Mouse (Mus musculus) left cerebral cortex, adult 9 months (tissue): ENCODE measurements at regions not wholly inside any gene's neighbourhood (a gene's known extent, or its start where the extent isn't known, plus 50 kb on each side); places are given as distances from the start of the nearest gene placed in this dataset.
A peak's percentile ranks its signal among the peaks of the same experiment; 100 is the strongest.
"Not testable (repeated sequence)": the region's sequence is repeated elsewhere in the genome, so short reads cannot be mapped to it uniquely, and the experiment has no call there.

ENCODE experiments used
- DNase-seq, 2 experiments: peaks; one replicate each; pipeline ENCODE4 v3.0.0; 2022; ENCODE audit warnings: low spot score in 2 of 2

- no peak for DNase-seq
These were observed 50.9 kb upstream of the Hivep1 start for GRCm38 (mm10) chr13:42000966-42001365.

GRCm38 (mm10) chr13:41997883-41998282 is 53.9 kb upstream of the Hivep1 start:
- DNase-seq: no peak

GRCm38 (mm10) chr13:41994126-41994525 is 57.7 kb upstream of the Hivep1 start:
- DNase-seq: no peak

GRCm38 (mm10) chr13:41975918-41976317 is 75.9 kb upstream of the Hivep1 start:
- DNase-seq: no peak

DNA sequence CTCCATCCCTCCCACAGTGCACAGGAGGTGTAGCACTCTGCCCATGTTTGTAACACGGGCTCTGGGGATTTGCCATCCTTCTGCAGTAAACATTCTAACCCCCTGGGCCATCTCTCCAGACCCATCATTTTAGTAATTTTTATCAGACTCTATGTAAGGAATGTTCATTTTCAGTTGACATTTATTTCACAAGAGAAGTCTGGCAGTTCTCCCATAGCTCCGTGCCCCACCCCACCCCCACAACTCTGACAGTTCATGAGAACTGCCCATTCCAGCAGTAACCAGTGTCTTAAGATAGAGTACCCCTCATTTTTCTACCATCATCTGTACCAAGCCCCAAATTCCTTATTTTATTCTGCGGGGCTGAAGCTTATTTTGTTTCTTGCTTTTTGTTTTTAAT is 88.9 kb upstream of the Hivep1 start:
- DNase-seq: no peak

DNA sequence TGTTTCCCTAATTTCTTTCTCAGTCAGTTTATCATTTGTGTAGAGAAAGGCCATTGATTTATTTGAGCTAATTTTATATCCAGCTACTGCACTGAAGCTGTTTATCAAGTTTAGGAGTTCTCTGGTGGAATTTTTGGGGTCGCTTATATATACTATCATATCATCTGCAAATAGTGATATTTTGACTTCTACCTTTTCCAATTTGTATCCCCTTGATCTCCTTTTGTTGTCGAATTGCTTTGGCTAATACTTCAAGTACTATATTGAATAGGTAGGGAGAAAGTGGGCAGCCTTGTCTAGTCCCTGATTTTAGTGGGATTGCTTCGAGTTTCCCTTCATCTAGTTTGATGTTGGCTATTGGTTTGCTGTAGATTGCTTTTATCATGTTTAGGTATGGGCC is 90.9 kb upstream of the Hivep1 start:
- not testable (repeated sequence) for DNase-seq

DNA sequence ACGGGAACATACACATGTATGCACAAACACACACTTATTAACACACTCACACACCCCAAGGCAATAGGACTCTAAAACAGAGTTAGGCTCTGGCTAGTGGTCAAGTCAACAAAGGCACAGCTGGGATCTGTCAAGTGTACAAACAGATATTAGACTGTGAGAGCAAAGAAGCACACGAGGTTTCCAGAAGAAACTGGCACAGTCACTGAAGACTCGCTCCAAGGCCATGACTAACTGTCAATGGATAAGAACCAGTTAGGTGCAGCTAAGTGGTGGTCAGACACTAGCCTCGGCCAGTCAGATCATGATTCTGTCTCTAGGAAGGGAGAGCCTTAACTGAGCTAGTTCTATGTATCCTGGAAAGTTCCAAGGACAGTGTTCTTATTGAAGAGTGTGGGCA is 93.9 kb upstream of the Hivep1 start:
- DNase-seq: no peak

DNA sequence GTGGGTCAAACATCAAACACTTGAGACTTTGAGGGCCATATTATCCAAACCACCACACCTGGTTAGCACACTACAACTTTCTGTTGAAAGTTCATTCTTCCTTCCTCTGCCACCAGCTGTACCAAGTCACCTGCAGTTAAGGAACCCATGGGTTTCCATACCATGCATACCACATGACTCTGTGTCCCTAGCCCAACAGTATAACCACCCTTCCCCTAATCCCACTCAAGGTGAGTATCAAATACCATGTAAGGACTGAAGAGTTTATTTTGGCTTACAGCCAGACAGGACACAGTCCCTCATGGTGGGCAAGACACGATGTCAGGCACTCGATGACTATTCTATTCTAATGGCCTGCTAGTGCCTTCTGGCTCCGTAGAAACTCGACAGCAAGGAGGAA is 95.9 kb upstream of the Hivep1 start:
- DNase-seq: no peak

DNA sequence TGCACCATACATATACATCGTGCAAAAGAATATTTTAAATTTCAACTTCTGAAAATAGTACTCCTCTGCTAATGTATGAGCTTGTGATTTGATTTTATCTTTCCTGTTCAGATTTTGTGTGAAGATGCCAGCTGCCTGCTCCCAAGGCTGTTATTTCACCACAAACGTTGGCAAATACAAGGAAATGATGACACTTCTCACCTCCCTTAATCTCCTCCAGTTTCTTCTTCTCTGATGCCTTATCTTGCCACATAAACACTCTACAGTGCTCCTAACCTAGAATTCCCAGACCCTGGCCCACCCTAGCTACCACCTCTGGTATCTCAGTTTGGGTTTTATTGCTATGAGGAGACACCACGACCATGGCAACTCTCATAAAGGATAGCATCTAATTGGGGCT is 96.6 kb upstream of the Hivep1 start:
- DNase-seq: no peak

- DNase-seq: no peak
These were observed 99.4 kb upstream of the Hivep1 start for GRCm38 (mm10) chr13:41952453-41952852.

DNA sequence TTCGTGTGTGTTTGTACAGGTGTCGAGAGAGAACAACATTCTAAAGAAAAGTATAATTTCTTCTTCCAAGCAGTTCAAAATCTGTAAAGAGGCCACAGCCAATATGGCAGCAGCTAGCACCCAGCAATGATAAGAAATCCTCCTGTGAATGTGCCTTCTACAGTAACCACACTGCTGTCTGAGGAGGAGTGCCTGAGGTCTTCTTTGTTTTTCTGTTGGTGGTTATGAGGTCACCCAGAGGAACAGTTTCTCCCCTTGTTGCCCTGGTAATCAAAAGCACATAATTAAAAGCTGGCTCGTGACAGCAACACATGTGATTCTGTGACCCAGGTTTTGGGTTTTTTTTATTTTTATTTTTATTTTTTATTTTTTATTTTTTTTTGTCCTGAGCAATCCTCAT is 100.8 kb upstream of the Adtrp start:
- DNase-seq: no peak

GRCm38 (mm10) chr13:41932313-41933100 is 85.0 kb upstream of the Adtrp start:
- DNase-seq: peak; percentile 6 to 16

- DNase-seq: no peak
These were observed 82.3 kb upstream of the Adtrp start for GRCm38 (mm10) chr13:41929768-41930167.

GRCm38 (mm10) chr13:41925851-41926250 is 78.4 kb upstream of the Adtrp start:
- not testable (repeated sequence) for DNase-seq

- no peak for DNase-seq
These were observed 77.7 kb upstream of the Adtrp start for GRCm38 (mm10) chr13:41925211-41925610.

GRCm38 (mm10) chr13:41921178-41921577 is 73.7 kb upstream of the Adtrp start:
- no peak for DNase-seq

DNA sequence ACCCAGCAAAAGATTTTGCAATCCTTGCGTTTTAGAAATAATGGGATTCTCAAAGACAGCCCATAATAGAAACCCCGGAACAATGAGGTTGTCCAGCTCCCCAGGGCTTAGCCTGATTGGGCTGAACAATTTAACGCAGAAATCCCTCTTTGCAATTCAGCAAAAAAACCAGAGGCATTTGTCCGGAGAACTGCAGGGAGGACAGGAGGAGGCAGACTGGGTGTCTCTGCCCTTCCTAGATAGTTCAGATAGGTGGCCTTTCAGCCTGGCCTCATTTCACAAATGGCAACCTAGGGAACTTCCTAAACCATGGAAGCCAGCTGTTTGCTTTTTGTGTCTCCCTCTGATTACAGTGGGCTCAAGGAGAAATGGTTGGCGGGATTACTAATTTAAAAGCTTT is 71.0 kb upstream of the Adtrp start:
- no peak for DNase-seq

- DNase-seq: not testable (repeated sequence)
These were observed 68.3 kb upstream of the Adtrp start for GRCm38 (mm10) chr13:41915816-41916215.

GRCm38 (mm10) chr13:41910736-41911135 is 63.3 kb upstream of the Adtrp start:
- DNase-seq: no peak

DNA sequence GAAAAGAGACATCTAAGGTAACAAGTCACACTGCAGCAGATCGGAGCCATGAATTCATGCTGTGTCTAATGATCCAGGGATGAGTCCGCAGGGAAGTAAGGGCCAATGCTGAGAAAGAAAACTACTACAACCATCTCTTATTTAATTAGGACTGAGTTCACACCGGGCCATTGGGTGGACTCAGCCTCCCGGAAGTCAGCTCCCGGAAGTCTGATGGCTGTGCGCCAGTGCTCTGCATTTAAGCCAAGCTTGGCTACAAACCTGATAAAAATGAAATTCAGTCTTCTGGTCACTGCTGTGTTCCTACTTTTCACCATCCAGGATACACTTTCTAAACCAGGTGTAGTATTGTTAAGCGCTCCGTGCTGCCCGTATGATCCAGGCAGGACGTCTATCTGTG is 62.8 kb upstream of the Adtrp start:
- no peak for DNase-seq

GRCm38 (mm10) chr13:41907027-41907426 is 59.5 kb upstream of the Adtrp start:
- DNase-seq: no peak

GRCm38 (mm10) chr13:41903286-41903685 is 55.8 kb upstream of the Adtrp start:
- peak; percentile 22 to 42 for DNase-seq

DNA sequence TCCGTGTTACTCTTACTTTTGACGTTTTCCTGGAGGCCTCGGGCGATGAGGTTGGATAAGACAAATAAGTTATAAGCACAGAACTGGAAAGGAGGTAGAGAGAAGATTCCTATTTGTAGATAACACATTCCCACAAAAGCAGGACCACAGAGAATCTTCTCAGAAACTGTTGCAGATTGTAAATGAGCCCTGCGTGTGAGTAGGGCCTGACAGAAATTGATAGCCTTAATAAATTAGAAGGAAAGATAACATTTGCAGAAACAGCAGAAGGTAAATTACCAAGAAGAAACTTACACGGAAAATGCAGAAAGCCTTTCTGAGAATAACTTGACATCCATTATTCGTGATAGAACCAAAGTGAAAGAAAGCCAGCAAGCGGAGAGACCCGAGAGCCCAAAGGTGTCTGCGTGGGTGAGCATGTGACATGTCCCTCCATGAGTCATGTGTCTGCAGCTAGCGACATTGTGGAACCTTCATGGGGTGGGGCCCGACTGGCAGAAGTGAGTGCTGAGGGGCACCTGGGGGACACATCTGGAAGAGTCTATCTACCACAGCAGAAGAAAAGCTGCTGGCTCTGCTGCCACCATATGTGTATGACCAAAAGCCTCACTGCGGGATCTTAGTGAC is 52.5 kb upstream of the Adtrp start:
- no peak for DNase-seq

DNA sequence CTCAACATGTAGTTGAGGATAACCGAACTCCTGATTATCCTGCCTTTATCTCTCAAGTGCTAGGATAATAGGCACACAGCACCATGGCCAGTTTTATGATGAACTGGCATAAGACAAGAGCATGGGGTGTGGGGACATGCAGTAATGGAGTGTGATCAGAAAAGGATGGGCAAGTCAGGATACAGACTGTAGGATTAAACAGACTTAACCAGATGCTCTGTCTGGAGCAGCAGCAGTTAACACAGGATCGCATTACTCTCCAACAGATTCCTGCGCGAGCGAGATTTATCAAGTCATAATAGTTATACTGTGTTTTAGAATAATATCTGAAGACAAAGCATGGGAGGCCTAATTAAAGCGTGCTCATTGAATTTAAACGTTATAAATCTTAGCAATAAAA is 51.8 kb upstream of the Adtrp start:
- no peak for DNase-seq
